Mouse (Mus musculus): ENCODE measurements around the gene Mrps18b. TPM values are rescaled to one million over a fixed set of nuclear protein-coding genes. Genes with fewer than 3 reads are reported as not detected.

Mrps18b gene
- polyA plus RNA-seq, 1 experiment from 2014 or later, result 72.0 TPM

- H3K9me3 ChIP-seq (ENCODE audit: control insufficient read depth, low read length), result no peaks in the 10 kb centered on the region
- peak overlapping the region; percentile 82 for H3K4me3 ChIP-seq (ENCODE audit: low read depth, low read length)
- peak; percentile 8 for ATAC-seq (ENCODE audit: insufficient read depth, low FRiP score, low TSS enrichment)
- 3% methylated on average over 28 of the region's 28 CpGs for WGBS
- no peak for DNase-seq (ENCODE audit: low spot score)
- H3K36me3 ChIP-seq (ENCODE audit: control insufficient read depth, insufficient read depth, low read length), result no peaks in the 10 kb centered on the region; the same call in 1 of the 2 replicates
- peak overlapping the region; percentile 98 for H3K9ac ChIP-seq (ENCODE audit: low read length)
- peaks cover 12% of the 10 kb centered on the region for H3K4me1 ChIP-seq (ENCODE audit: control insufficient read depth, insufficient read depth, low read length)
- H3K4me2 ChIP-seq (ENCODE audit: low read depth), result peak overlapping the region; percentile 92
- peak overlapping the region; percentile 97 for H3K27ac ChIP-seq (ENCODE audit: low read depth, low read length)
- no peaks in the 10 kb centered on the region for H3K27me3 ChIP-seq (ENCODE audit: control insufficient read depth, insufficient read depth, low read length)
Observed at GRCm38 (mm10) chr17:35915538-35916296, 472 bp downstream of the Mrps18b start.

GRCm38 (mm10) chr17:35914975-35915374 is 1.2 kb downstream of the Mrps18b start:
- Histone ChIP-seq H3K4me2 (ENCODE audit: low read depth) (peak overlapping the region; percentile 92), H3K27ac (ENCODE audit: low read depth, low read length) (no peak overlapping the region), H3K27me3 (ENCODE audit: control insufficient read depth, insufficient read depth, low read length) (no peaks in the 10 kb centered on the region), H3K9me3 (ENCODE audit: control insufficient read depth, low read length) (no peaks in the 10 kb centered on the region), H3K9ac (ENCODE audit: low read length) (no peak overlapping the region), H3K36me3 (ENCODE audit: control insufficient read depth, insufficient read depth, low read length) (no peaks in the 10 kb centered on the region; the same call in 1 of the 2 replicates), H3K4me3 (ENCODE audit: low read depth, low read length) (no peak overlapping the region; the same call in 1 of the 2 replicates), H3K4me1 (ENCODE audit: control insufficient read depth, insufficient read depth, low read length) (peaks cover 7% of the 10 kb centered on the region)
- no peak for ATAC-seq (ENCODE audit: insufficient read depth, low FRiP score, low TSS enrichment)
- no peak for DNase-seq (ENCODE audit: low spot score)
- 86% methylated on average over 6 of the region's 6 CpGs for WGBS

GRCm38 (mm10) chr17:35909919-35910369 is 6.2 kb downstream of the Mrps18b start, which contains the start of gene Atat1:
Gene Atat1 (minus strand): TSS chr17:35910075.
- 3% methylated on average over 25 of the region's 25 CpGs for WGBS
- Histone ChIP-seq H3K9ac (ENCODE audit: low read length) (peak within 1 kb of the TSS; percentile 65), H3K4me2 (ENCODE audit: low read depth) (peak within 1 kb of the TSS; percentile 91), H3K4me1 (ENCODE audit: control insufficient read depth, insufficient read depth, low read length) (peaks cover 8% of the 10 kb centered on the region), H3K27me3 (ENCODE audit: control insufficient read depth, insufficient read depth, low read length) (no peaks in the 10 kb centered on the region), H3K4me3 (ENCODE audit: low read depth, low read length) (peak within 1 kb of the TSS; percentile 56), H3K9me3 (ENCODE audit: control insufficient read depth, low read length) (no peaks in the 10 kb centered on the region), H3K36me3 (ENCODE audit: control insufficient read depth, insufficient read depth, low read length) (peaks cover 8% of the 10 kb centered on the region), H3K27ac (ENCODE audit: low read depth, low read length) (peak within 1 kb of the TSS; percentile 67)
- ATAC-seq (ENCODE audit: insufficient read depth, low FRiP score, low TSS enrichment) (peak; percentile 92), DNase-seq (ENCODE audit: low spot score) (peak; percentile 95)

GRCm38 (mm10) chr17:35909186-35909918 is 6.8 kb downstream of the Mrps18b start:
- H3K9me3 ChIP-seq (ENCODE audit: control insufficient read depth, low read length), result no peaks in the 10 kb centered on the region
- peaks cover 9% of the 10 kb centered on the region for H3K36me3 ChIP-seq (ENCODE audit: control insufficient read depth, insufficient read depth, low read length)
- H3K9ac ChIP-seq (ENCODE audit: low read length), result peak overlapping the region; percentile 65
- H3K4me2 ChIP-seq (ENCODE audit: low read depth), result peak overlapping the region; percentile 91
- no peaks in the 10 kb centered on the region for H3K27me3 ChIP-seq (ENCODE audit: control insufficient read depth, insufficient read depth, low read length)
- H3K4me3 ChIP-seq (ENCODE audit: low read depth, low read length), result peak overlapping the region; percentile 56
- peak; percentile 25 for ATAC-seq (ENCODE audit: insufficient read depth, low FRiP score, low TSS enrichment)
- peaks cover 8% of the 10 kb centered on the region for H3K4me1 ChIP-seq (ENCODE audit: control insufficient read depth, insufficient read depth, low read length)
- DNase-seq (ENCODE audit: low spot score), result no peak
- WGBS, result 22% methylated on average over 20 of the region's 20 CpGs
- peak overlapping the region; percentile 67 for H3K27ac ChIP-seq (ENCODE audit: low read depth, low read length)

GRCm38 (mm10) chr17:35907609-35908008 is 8.6 kb downstream of the Mrps18b start:
- no peak overlapping the region for H3K27ac ChIP-seq (ENCODE audit: low read depth, low read length)
- no peak overlapping the region for H3K4me2 ChIP-seq (ENCODE audit: low read depth)
- ATAC-seq (ENCODE audit: insufficient read depth, low FRiP score, low TSS enrichment) (no peak), DNase-seq (ENCODE audit: low spot score) (no peak)
- H3K4me1 ChIP-seq (ENCODE audit: control insufficient read depth, insufficient read depth, low read length), result peaks cover 8% of the 10 kb centered on the region
- H3K27me3 ChIP-seq (ENCODE audit: control insufficient read depth, insufficient read depth, low read length), result no peaks in the 10 kb centered on the region
- no peak overlapping the region for H3K9ac ChIP-seq (ENCODE audit: low read length)
- H3K4me3 ChIP-seq (ENCODE audit: low read depth, low read length), result no peak overlapping the region
- H3K9me3 ChIP-seq (ENCODE audit: control insufficient read depth, low read length), result no peaks in the 10 kb centered on the region
- 78% methylated on average over 2 of the region's 2 CpGs for WGBS
- peaks cover 15% of the 10 kb centered on the region for H3K36me3 ChIP-seq (ENCODE audit: control insufficient read depth, insufficient read depth, low read length)

- peaks cover 8% of the 10 kb centered on the region for H3K4me1 ChIP-seq (ENCODE audit: control insufficient read depth, insufficient read depth, low read length)
- H3K4me2 ChIP-seq (ENCODE audit: low read depth), result no peak overlapping the region
- H3K4me3 ChIP-seq (ENCODE audit: low read depth, low read length), result no peak overlapping the region
- peaks cover 22% of the 10 kb centered on the region for H3K36me3 ChIP-seq (ENCODE audit: control insufficient read depth, insufficient read depth, low read length)
- no peak overlapping the region for H3K9ac ChIP-seq (ENCODE audit: low read length)
- H3K27me3 ChIP-seq (ENCODE audit: control insufficient read depth, insufficient read depth, low read length), result no peaks in the 10 kb centered on the region
- DNase-seq (ENCODE audit: low spot score) (no peak), ATAC-seq (ENCODE audit: insufficient read depth, low FRiP score, low TSS enrichment) (no peak)
- H3K27ac ChIP-seq (ENCODE audit: low read depth, low read length), result no peak overlapping the region
- WGBS, result 92% methylated on average over 1 of the region's 1 CpGs
- no peaks in the 10 kb centered on the region for H3K9me3 ChIP-seq (ENCODE audit: control insufficient read depth, low read length)
Observed at GRCm38 (mm10) chr17:35905587-35905986, 10.6 kb downstream of the Mrps18b start.

- Histone ChIP-seq H3K4me2 (ENCODE audit: low read depth) (no peak overlapping the region), H3K9ac (ENCODE audit: low read length) (no peak overlapping the region), H3K4me3 (ENCODE audit: low read depth, low read length) (no peak overlapping the region), H3K27me3 (ENCODE audit: control insufficient read depth, insufficient read depth, low read length) (no peaks in the 10 kb centered on the region), H3K36me3 (ENCODE audit: control insufficient read depth, insufficient read depth, low read length) (peaks cover 22% of the 10 kb centered on the region), H3K27ac (ENCODE audit: low read depth, low read length) (no peak overlapping the region), H3K9me3 (ENCODE audit: control insufficient read depth, low read length) (no peaks in the 10 kb centered on the region), H3K4me1 (ENCODE audit: control insufficient read depth, insufficient read depth, low read length) (peaks cover 8% of the 10 kb centered on the region)
- ATAC-seq (ENCODE audit: insufficient read depth, low FRiP score, low TSS enrichment) (no peak), DNase-seq (ENCODE audit: low spot score) (no peak)
- WGBS, result 86% methylated on average over 4 of the region's 4 CpGs
Observed at GRCm38 (mm10) chr17:35903992-35904355, 12.2 kb downstream of the Mrps18b start.

GRCm38 (mm10) chr17:35903343-35903991 is 12.7 kb downstream of the Mrps18b start:
- ATAC-seq (ENCODE audit: insufficient read depth, low FRiP score, low TSS enrichment), result no peak
- Histone ChIP-seq H3K27ac (ENCODE audit: low read depth, low read length) (no peak overlapping the region), H3K27me3 (ENCODE audit: control insufficient read depth, insufficient read depth, low read length) (no peaks in the 10 kb centered on the region), H3K4me2 (ENCODE audit: low read depth) (no peak overlapping the region), H3K4me1 (ENCODE audit: control insufficient read depth, insufficient read depth, low read length) (peaks cover 3% of the 10 kb centered on the region), H3K4me3 (ENCODE audit: low read depth, low read length) (no peak overlapping the region), H3K9me3 (ENCODE audit: control insufficient read depth, low read length) (no peaks in the 10 kb centered on the region), H3K36me3 (ENCODE audit: control insufficient read depth, insufficient read depth, low read length) (peaks cover 22% of the 10 kb centered on the region), H3K9ac (ENCODE audit: low read length) (no peak overlapping the region)
- 97% methylated on average over 9 of the region's 9 CpGs for WGBS
- no peak for DNase-seq (ENCODE audit: low spot score)

All from neural tube, embryonic 11.5 days (tissue).